Mouse (Mus musculus): Measurements from ENCODE around the gene Ano2.

DNA sequence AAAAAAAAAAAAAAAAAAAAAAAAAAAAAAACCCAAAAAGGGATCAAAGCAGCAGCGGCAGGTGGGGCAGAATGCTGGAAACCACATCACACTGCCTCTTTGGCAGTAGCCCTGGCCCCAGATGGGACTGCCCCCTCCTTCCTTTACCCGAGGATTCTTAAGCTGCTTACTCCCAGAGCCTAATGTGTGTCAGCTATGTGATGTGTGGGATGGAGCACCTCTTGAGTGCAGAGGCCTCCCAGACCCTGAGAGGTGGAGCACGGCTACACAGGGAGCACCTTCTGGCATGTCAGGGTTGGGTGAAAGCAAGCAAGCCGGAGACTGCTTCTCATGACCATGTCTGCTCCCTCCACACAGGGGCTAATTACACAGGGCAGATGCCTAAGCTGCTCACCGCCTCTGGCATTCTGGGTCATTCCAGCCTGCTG, 37.3 kb downstream of the Ano2 start:
- TF ChIP-seq POLR2A (IDR thresholded peaks at IDR 0.05; ENCODE audit: insufficient read length, low read depth) (no peak), MYOD1 (IDR thresholded peaks at IDR 0.05; ENCODE audit: control insufficient read depth in 1 of 3, insufficient read length in 2 of 3, low read depth in 2 of 3) (no peak), USF1 (IDR thresholded peaks at IDR 0.05; ENCODE audit: low read depth) (no peak), MAX (IDR thresholded peaks at IDR 0.05; ENCODE audit: low read depth) (no peak), SRF (IDR thresholded peaks at IDR 0.05; ENCODE audit: control insufficient read depth, insufficient read length, low read depth) (no peak), MYOG (IDR thresholded peaks at IDR 0.05; ENCODE audit: control insufficient read depth in 1 of 3, insufficient read depth in 1 of 3, insufficient read length in 2 of 3, low read depth in 2 of 3) (no peak), TCF12 (IDR thresholded peaks at IDR 0.05; ENCODE audit: insufficient read depth, poor library complexity, severe bottlenecking) (no peak), CEBPB (IDR thresholded peaks at IDR 0.05; ENCODE audit: insufficient read depth, poor library complexity, severe bottlenecking) (no peak)

Data from myocyte (in vitro differentiated cells).